Mouse (Mus musculus): ENCODE data around the gene Mcm3ap. TPM values are rescaled to one million over a fixed set of nuclear protein-coding genes. Genes with fewer than 3 reads are reported as not detected.

Mcm3ap gene
- total RNA-seq, 2 experiments from 2014 or later, result 47.6 to 58.1 TPM

DNA sequence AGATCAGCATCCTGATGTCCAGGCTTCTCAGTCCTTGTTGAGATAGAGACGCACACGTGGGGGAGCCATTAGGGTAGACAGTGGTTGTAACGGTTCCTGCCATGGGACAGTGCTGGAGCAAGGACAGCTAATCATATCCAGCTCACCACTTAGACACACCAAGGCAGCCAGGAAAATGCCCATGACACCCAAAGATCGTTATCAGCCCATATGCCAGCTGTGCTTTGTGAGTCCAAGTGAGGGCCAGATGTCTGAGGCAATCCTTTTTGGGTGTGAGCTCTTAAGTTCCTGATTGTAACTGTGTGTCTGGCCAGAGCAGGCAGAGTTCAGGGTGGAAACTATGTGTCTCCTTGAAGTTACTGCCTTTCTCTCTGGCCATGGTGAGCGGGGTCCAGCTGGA, 85.3 kb downstream of the Mcm3ap start:
- intact Hi-C loops (cut with DNase I), result loop anchor here (5.0 kb wide), 1 partner anchor 178 kb away; no protein-coding TSS in a partner anchor
- DNase-seq (ENCODE audit: low spot score in 2 of 2), result no peak

DNA sequence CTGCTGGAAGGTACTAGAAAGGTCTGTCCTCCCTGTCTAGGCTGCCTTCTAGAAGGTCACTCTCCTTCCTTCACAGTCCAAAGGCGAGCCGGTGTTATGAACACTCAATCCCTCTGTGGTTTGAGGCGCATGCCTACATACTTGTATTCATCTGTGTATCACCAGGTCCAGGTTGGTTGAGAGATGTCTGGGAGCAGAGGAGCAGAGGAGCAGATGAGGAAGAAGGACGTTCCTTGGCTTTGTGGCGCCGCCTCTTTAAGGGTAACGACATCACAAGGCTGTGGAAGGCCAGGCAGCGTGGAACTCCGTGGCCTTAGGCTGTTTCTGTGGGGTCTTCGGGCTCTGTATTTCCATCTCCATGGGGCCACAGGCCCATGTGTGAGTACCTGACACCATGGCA, 93.2 kb downstream of the Mcm3ap start, which contains the start of gene Spatc1l:
Gene Spatc1l, plus strand, starts transcription at position 301 of the 400 bp plus-strand sequence.
- no peak for DNase-seq (ENCODE audit: low spot score in 2 of 2)
- intact Hi-C loops (cut with DNase I), result no loop called here

Other genes starting within 250 kb of the Mcm3ap start
- gene Prmt2, start 231.1 kb upstream of the Mcm3ap start, total RNA-seq (2021), result 10 to 100 TPM; 51.4 to 55.4 TPM
- gene S100b, start 215.1 kb upstream of the Mcm3ap start, total RNA-seq (2021), result 100 to 1,000 TPM; 134 to 167 TPM
- gene Dip2a, start 123.6 kb upstream of the Mcm3ap start, total RNA-seq (2021), result 10 to 100 TPM; 57.4 to 61.4 TPM
- not detected for gene AC141477.1, start 28.5 kb upstream of the Mcm3ap start, total RNA-seq (2021)
- gene Pcnt, start 26.1 kb upstream of the Mcm3ap start, total RNA-seq (2021), result 10 to 100 TPM; 24.5 to 27.6 TPM
- gene 2610028H24Rik, start 19.8 kb upstream of the Mcm3ap start, total RNA-seq (2021), result not detected
- gene Ybey, start 187 bp downstream of the Mcm3ap start, total RNA-seq (2021), result 1 to 10 TPM; 3.7 to 5.0 TPM
- gene Lss, start 62.7 kb downstream of the Mcm3ap start, total RNA-seq (2021), result 10 to 100 TPM; 45.2 to 48.6 TPM
- not detected for gene Spatc1l, start 93.3 kb downstream of the Mcm3ap start, total RNA-seq (2021)
- gene Ftcd, start 106.7 kb downstream of the Mcm3ap start, total RNA-seq (2021), result not detected
- gene Col6a2, start 154.7 kb downstream of the Mcm3ap start, total RNA-seq (2021), result 10 to 100 TPM in 1 of 2 experiments, 1 to 10 TPM in 1; 7.4 to 10.1 TPM